Mouse (Mus musculus) retina, postnatal 1 day (tissue): Measurements from ENCODE around the gene Slc27a4.

Experiments
- DNase-seq: peaks from one replicate; pipeline ENCODE4 v3.0.0-alpha.2; 2012

Gene Slc27a4

DNA sequence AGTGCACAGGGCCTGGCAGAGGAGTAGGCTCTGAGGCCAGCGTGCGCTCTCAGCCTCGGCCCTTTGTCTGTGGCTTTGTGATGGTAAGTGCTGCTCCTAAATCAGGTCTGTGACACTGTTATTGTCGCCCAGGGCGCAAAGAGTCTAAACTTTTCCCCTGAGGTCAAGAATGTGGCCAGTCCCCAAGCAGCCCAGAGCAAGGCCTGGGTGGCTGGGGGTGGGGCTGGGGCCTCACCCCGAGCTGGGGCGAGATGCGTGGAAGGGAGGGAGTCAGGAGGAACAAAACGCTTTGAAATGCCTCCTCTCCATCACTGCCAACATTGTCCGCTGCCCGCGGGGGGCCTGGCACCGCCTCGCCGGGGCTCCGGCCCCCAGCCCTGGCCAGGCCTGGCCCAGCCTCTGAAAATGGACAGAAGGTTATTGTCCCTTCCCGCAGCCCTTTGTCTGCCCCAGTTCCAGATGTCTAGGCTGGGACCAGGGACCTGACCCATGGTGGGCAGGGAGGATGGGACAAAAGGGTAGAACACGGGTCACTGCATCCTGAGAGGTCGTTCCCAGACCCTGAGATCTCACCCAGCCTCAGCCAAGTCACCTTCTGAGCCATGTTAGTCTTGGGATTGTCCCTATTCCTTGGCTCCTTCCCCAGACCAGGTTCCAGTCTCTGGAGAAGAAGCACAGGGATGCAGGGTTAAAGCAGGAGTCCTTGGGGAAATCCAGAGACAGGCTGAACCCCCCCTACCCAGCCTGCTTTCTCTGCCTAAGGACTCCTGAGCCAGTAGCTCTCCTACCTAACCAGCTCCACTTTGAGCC, 54.2 kb downstream of the Slc27a4 start:
- DNase-seq = peak; percentile 87

DNA sequence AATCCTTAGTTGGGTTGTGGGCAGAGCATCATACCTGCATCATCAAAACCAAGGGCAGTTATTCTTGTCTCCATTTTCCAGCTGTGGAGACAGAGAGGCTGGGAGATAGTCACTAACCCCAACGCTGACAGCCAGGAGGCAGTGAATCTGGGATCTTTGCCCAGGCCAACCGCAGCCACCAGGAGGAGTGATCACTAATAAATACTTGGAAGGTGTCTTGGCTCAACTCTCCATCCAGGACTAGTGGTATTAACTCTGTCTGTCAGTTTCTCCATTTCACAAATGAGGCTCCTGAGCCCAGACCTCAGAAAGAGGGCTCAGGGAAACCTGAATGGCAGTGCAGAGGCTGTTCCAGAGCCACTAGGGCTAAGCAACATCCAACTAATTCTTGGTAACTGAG, 54.9 kb downstream of the Slc27a4 start:
- DNase-seq = no peak

DNA sequence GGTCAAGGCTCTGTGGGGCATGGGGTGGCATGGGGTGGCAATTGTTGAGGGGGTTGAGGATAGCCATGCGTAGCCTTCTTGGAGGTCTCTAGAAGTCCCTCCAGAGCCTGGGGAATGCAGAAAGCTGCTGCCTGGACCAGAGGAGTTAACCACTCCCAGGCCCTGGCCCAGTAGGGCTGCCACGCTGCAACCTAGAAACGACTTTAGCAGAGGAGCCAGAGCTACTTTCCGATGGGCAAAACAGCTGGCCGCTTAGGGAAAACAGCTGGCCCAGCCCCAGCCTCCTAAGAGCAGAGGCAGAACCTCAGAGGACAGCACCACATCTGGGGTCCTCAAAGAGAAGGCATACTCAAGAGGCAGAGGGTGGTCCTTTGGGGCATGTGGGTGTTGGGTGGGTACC, 55.5 kb downstream of the Slc27a4 start:
- no peak for DNase-seq

DNA sequence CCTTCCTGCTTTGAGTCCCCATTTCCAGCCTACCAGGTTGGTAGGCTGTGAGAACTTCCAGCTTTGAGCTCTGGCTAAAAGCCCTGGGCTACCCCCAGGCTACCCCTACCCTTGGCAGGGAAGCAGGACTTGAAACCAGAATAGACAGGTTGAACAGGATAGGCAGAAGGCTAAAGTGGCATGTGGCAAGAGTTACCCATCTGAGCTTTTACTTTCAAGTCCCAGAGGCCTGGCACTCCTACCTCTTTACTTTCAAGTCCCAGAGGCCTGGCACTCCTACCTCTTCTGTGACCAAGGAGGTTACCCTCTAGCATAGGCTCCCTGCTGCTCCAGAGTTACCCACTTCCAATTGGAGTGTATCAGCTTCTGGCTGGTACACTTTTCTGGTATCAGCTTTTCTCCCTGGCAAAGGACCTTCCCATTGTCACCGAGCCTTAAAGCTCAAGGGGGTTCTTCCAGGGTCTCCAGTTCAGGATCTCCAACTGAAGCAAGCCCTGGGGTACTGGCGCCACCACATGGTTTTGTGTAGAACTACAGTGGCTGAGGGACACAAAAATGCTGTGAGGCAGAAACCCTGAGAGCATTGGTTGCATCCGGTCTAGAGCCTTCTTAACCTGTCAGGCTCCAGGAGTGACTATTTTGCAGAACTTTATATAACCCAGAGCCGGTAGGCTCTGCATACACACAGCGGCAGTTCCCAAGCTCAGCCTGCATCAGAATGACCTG, 56.5 kb downstream of the Slc27a4 start:
- peak; percentile 82 for DNase-seq

DNA sequence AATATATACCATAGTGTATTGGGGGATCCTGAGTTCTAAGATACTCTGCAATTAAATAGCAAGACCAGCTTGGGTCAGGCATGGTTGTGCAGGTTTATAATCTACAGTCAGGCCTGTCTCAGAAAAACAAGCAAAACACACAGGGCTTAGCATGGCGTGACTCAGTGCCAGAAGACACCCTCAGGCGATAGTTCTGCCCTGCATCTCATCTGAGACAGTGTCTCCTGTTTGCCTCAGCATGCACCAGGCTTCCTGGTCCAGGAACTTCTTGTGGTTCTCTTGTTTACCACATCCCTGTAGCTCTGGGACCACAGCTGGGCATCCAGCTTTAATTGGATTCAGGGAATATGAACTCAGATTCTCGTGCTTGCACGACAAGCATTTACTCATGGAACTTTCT, 62.7 kb downstream of the Slc27a4 start:
- DNase-seq = no peak
